Mouse (Mus musculus): ENCODE results near the gene Olfr8.
"Not testable (repeated sequence)": the region's sequence is repeated elsewhere in the genome, so short reads cannot be mapped to it uniquely, and the experiment has no call there.

- TF ChIP-seq GATA1 (IDR thresholded peaks at IDR 0.05; ENCODE audit: borderline replicate concordance, low read length); FLI1 (IDR thresholded peaks at IDR 0.05; ENCODE audit: low read length): not testable (repeated sequence)
Observed at GRCm38 (mm10) chr10:78963009-78963408, 12.6 kb downstream of the Olfr8 start, which contains the start of gene Olfr1353.
